Mouse (Mus musculus) lung, postnatal 0 days (tissue): Measurements from ENCODE around the gene Edil3. TPM values are rescaled to one million over a fixed set of nuclear protein-coding genes. Genes with fewer than 3 reads are reported as not detected.
A peak's percentile ranks its signal among the peaks of the same experiment; 100 is the strongest.

Experiments
- ATAC-seq: fragments of 200-750 bp; cut with Nextera tagmentation; 2 replicates; pipeline ENCODE4 v1.8.0; 2017; ENCODE audit warnings: moderate library complexity
- DNase-seq: peaks from one replicate; pipeline ENCODE4 v3.0.0-alpha.2; 2016; ENCODE audit warnings: low spot score
- H3K27ac ChIP-seq: fragments of 300-500 bp; sonication (generic); 2 replicates; pipeline ENCODE4 v1.5.1; 2014; ENCODE audit warnings: antibody characterized with exemption, mild to moderate bottlenecking, low read length, mixed read lengths
- H3K27me3 ChIP-seq: fragments of 300-500 bp; sonication (generic); replicated peaks from 2 replicates; pipeline ENCODE4 v1.6.1; 2014; ENCODE audit warnings: low read length, mixed read lengths; ENCODE audit not compliant: insufficient read depth
- H3K36me3 ChIP-seq: fragments of 300-500 bp; sonication (generic); 2 replicates; pipeline ENCODE4 v1.6.1; 2014; ENCODE audit warnings: low read length, mixed read lengths; ENCODE audit not compliant: insufficient read depth
- H3K4me1 ChIP-seq: fragments of 300-500 bp; sonication (generic); 2 replicates; pipeline ENCODE4 v1.6.1; 2014; ENCODE audit warnings: antibody characterized with exemption, low read depth, low read length, mixed read lengths; ENCODE audit not compliant: insufficient read depth
- H3K4me2 ChIP-seq: fragments of 300-500 bp; sonication (generic); replicated peaks from 2 replicates; pipeline ENCODE4 v1.6.1; 2014; ENCODE audit warnings: low read depth, mild to moderate bottlenecking, low read length, moderate library complexity, mixed read lengths
- H3K4me3 ChIP-seq: fragments of 300-500 bp; sonication (generic); 2 replicates; pipeline ENCODE4 v1.5.1; 2014; ENCODE audit warnings: low read depth, low read length
- H3K9ac ChIP-seq: fragments of 300-500 bp; sonication (generic); replicated peaks from 2 replicates; pipeline ENCODE4 v1.6.1; 2014; ENCODE audit warnings: low read depth, mild to moderate bottlenecking
- H3K9me3 ChIP-seq: fragments of 300-500 bp; sonication (generic); 2 replicates; pipeline ENCODE4 v1.6.1; 2016; ENCODE audit warnings: low read length, mixed read lengths
- CTCF ChIP-seq: IDR thresholded peaks from 2 replicates; pipeline ENCODE4 v1.5.1; 2016; ENCODE audit warnings: antibody characterized with exemption, mild to moderate bottlenecking
- EP300 ChIP-seq: IDR thresholded peaks from 2 replicates; pipeline ENCODE4 v1.6.1; 2016; ENCODE audit warnings: antibody characterized with exemption, mild to moderate bottlenecking, control low read depth
- WGBS: fragments of 180-500 bp; shearing (Covaris S2); extraction: QIAGEN DNeasy Blood & Tissue Kit; methylation state at CpG from one replicate; pipeline ENCODE4 v1.1.7; 2014; 5-methylcytosine and 5-hydroxymethylcytosine counted together
- polyA plus RNA-seq: library from polyadenylated mRNA; unstranded; fragments of >200 nt; fragmentation: Nextera tagmentation; extraction: Ambion mirVana; gene quantifications from 2 replicates; pipeline ENCODE4 v1.2.1, GENCODE M21; 2015

Edil3 gene
- polyA plus RNA-seq, 1 experiment from 2014 or later, result 13.8 TPM

DNA sequence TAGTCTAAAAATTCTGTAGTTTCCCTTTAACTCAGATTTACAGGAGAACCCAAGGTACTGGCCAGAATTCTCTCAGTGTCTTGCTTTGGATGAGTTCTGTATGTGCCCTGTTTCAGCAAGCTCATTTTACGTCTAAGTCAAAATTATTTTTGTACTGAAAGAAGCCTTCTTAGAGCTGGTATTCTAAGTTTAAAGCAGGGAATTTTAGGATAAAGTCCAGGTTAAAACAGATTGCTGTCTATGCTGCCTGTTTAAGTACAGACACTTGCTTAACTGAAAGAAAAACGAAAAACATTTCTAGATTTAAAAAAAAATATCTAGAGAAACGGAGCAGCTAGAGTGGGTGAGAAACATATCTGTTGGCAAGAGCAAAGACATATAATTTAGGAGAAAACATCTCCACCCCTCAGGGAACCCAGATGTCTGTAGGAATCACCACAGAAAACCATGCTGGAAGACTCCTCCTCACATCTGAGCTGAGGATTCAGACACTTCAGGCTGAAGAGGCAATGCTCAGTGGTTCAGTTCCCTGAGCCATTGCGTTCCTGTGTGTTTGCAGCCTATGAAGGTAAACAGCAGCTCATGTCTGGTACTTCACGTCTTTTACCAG lies 465.5 kb downstream of the Edil3 start:
- Histone ChIP-seq H3K4me3 (no peak overlapping the region), H3K27ac (no peak overlapping the region), H3K27me3 (no peaks in the 10 kb centered on the region), H3K4me1 (no peaks in the 10 kb centered on the region), H3K9ac (no peak overlapping the region), H3K36me3 (no peaks in the 10 kb centered on the region), H3K4me2 (no peak overlapping the region), H3K9me3 (no peaks in the 10 kb centered on the region)
- 55% methylated on average over 5 of the region's 5 CpGs for WGBS
- no peak for DNase-seq
- no peak for TF ChIP-seq CTCF
- no peak for TF ChIP-seq EP300
- no peak for ATAC-seq

DNA sequence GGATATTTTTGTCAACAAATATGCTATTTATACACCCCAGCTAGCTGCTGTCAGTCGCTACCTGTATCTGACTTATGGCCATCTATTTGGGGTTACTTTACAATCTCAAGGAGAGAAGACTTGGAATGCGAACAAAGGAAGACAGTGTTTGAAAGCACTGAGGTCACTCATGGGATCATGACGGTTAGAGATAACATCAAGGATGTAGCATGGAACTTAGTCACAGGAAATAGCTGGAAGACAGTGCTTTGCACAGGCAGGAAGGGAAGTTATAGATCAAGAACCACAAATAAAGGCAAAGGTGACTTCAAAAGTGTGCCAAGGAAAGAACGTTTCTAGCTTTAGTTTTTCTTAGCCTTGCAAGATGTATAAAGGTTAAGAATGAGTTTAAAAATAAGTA lies 466.9 kb downstream of the Edil3 start:
- Histone ChIP-seq H3K4me1 (no peaks in the 10 kb centered on the region), H3K36me3 (no peaks in the 10 kb centered on the region), H3K4me2 (no peak overlapping the region), H3K9me3 (no peaks in the 10 kb centered on the region), H3K4me3 (no peak overlapping the region), H3K27me3 (no peaks in the 10 kb centered on the region), H3K27ac (no peak overlapping the region), H3K9ac (no peak overlapping the region)
- 29% methylated on average over 4 of the region's 4 CpGs for WGBS
- peak; percentile 21 for DNase-seq
- peak; percentile 33; the same call in 1 of the 2 replicates for ATAC-seq
- TF ChIP-seq EP300 (peak; percentile 79), CTCF (no peak)

DNA sequence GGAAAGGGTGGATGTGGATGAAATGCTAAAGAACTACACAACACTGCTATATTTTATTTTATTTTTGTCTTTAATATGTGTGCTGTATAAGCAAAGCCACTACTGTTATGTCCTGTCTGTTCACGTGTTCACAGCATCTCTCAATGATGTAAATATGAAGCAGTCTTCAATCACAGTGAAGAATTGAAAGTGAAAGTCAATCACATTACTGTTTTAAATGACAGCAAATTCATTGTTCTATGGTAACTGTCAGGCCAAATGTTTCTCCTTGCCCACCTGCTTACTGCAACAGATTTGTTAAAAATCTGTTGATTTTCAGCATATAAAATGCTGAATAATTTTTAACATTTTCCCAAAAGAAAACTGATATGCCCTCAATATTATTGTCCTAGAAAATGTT lies 499.9 kb downstream of the Edil3 start:
- Histone ChIP-seq H3K4me2 (no peak overlapping the region), H3K9me3 (no peaks in the 10 kb centered on the region), H3K9ac (no peak overlapping the region), H3K27ac (no peak overlapping the region), H3K27me3 (no peaks in the 10 kb centered on the region), H3K4me3 (no peak overlapping the region), H3K36me3 (no peaks in the 10 kb centered on the region), H3K4me1 (no peaks in the 10 kb centered on the region)
- no peak for ATAC-seq
- no peak for DNase-seq
- TF ChIP-seq CTCF (no peak), EP300 (no peak)
- WGBS, result 48% methylated on average over 1 of the region's 1 CpGs

DNA sequence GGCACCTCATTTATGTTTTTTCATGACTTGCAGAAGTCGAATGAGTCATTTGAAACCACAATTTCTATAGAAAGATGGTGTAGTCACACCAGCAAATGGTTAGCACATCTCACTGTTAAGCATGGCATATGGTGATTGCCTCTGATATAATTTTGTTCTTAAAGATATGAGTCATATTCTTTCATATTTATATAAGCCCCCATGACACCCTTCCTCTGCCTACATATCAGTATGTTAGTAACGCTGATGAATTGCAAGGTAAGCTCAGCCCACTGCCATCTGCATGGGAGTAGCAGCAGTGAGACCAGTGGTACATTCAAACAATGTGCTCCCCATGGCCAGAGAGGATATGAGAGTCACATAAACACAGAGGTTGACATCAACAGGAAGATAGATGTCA lies 503.0 kb downstream of the Edil3 start:
- DNase-seq, result no peak
- 58% methylated on average over 2 of the region's 2 CpGs for WGBS
- Histone ChIP-seq H3K4me1 (no peaks in the 10 kb centered on the region), H3K4me3 (no peak overlapping the region), H3K9ac (no peak overlapping the region), H3K27me3 (no peaks in the 10 kb centered on the region), H3K36me3 (no peaks in the 10 kb centered on the region), H3K27ac (no peak overlapping the region), H3K4me2 (no peak overlapping the region), H3K9me3 (no peaks in the 10 kb centered on the region)
- peak; percentile 63 for ATAC-seq
- TF ChIP-seq CTCF, result no peak
- peak; percentile 19; the same call in 1 of the 2 replicates for TF ChIP-seq EP300

DNA sequence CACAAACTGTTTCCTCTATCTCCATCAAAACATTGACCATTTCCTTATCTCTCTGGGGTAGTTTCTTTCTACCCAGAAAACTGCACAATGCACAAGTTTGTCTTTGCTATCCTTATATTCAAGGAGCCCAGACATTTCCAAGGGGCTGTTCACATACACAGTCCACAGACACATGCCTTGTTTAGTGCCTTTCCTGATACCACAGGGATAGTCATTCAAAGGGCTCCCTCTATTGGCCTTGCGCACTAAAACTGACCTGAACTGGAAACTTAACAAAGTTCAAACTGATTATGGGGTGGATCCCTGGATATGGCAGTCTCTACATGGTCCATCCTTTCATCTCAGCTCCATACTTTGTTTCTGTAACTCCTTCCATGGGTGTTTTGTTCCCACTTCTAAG lies 513.2 kb downstream of the Edil3 start:
- H3K27ac ChIP-seq, result no peak overlapping the region
- WGBS, result 42% methylated on average over 1 of the region's 1 CpGs
- H3K27me3 ChIP-seq, result no peaks in the 10 kb centered on the region
- H3K4me2 ChIP-seq, result no peak overlapping the region
- DNase-seq (peak; percentile 22), ATAC-seq (no peak)
- H3K36me3 ChIP-seq, result no peaks in the 10 kb centered on the region
- H3K4me1 ChIP-seq, result no peaks in the 10 kb centered on the region
- no peak overlapping the region for H3K4me3 ChIP-seq
- TF ChIP-seq CTCF (peak; percentile 63), EP300 (no peak)
- no peak overlapping the region for H3K9ac ChIP-seq
- no peaks in the 10 kb centered on the region for H3K9me3 ChIP-seq

DNA sequence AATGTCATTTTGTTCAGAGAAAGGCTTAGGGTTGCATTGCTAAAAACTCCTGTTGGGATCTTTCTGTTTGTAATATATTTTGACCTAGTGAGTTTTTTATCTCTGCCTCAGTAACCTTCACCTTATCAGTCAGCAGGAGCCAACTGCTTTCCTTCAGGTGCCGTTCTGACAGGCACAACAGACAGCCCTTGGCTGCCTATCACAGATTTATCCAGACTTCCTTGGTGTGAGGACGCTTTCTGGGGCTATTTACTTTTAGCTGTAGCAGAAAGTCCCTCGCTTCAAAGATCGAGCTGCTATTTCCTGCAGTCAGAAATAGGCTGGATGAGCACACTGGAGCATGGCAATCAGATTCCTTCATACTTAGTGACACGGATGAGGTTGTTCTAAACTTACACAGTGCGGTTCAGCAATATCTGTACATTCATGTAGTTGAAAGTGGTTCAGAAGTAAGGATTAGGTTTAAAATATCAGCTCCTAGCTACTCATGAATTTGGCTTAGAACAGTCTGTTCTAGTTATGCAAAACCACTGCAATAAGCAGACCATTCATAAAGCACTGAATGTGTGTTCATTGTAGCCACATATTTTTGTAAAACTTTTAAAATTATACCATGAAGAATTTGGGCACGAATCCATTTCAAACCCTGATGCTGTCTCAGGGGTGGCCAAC lies 514.8 kb downstream of the Edil3 start:
- ATAC-seq (no peak), DNase-seq (no peak)
- TF ChIP-seq EP300 (no peak), CTCF (no peak)
- Histone ChIP-seq H3K4me3 (no peak overlapping the region), H3K36me3 (no peaks in the 10 kb centered on the region), H3K27me3 (no peaks in the 10 kb centered on the region), H3K9ac (no peak overlapping the region), H3K4me1 (no peaks in the 10 kb centered on the region), H3K9me3 (no peaks in the 10 kb centered on the region), H3K27ac (no peak overlapping the region), H3K4me2 (no peak overlapping the region)
- 32% methylated on average over 7 of the region's 7 CpGs for WGBS
